Comparison of ENCODE assay signal across 8 mouse cellular contexts in genomic region chr13:94975828-94976218, GRCm38 (mm10). TPM values are rescaled to one million over a fixed set of nuclear protein-coding genes. Genes with fewer than 3 reads are reported as not detected.
DNase-seq lines count a peak whose midpoint lies in the region; ATAC-seq and TF ChIP-seq lines count a peak whose summit lies in the region.

No protein-coding gene starts in this region.

- no peak for TF ChIP-seq EP300 in heart, postnatal 0 days (IDR thresholded peaks at IDR 0.05; ENCODE audit: low read depth)

- H3K9me3 ChIP-seq in heart, postnatal 0 days (replicated peaks; ENCODE audit: control insufficient read depth, low read length) = no peaks in the 10 kb centered on the region
- no peaks in the 10 kb centered on the region for H3K9me3 ChIP-seq in hindbrain, embryonic 13.5 days
- no peaks in the 10 kb centered on the region for H3K9me3 ChIP-seq in midbrain, embryonic 13.5 days

- H3K4me1 ChIP-seq in heart, postnatal 0 days (ENCODE audit: control insufficient read depth, insufficient read depth) = peaks cover 12% of the 10 kb centered on the region; the same call in 1 of the 2 replicates
- H3K4me1 ChIP-seq in brown adipose tissue, adult 24 weeks (ENCODE audit: control insufficient read depth, insufficient read depth, insufficient read length, low read length) = no peaks in the 10 kb centered on the region
- H3K4me1 ChIP-seq in hindbrain, embryonic 13.5 days (replicated peaks) = peaks cover 10% of the 10 kb centered on the region
- peaks cover 19% of the 10 kb centered on the region for H3K4me1 ChIP-seq in midbrain, embryonic 13.5 days (replicated peaks)

- TF ChIP-seq CTCF in heart, postnatal 0 days (IDR thresholded peaks at IDR 0.05; ENCODE audit: low read depth) = no peak

- H3K27ac ChIP-seq in heart, postnatal 0 days (ENCODE audit: low read depth) = peak overlapping the region; percentile 95; the same call in 1 of the 2 replicates
- H3K27ac ChIP-seq in brown adipose tissue, adult 24 weeks (replicated peaks; ENCODE audit: low read depth, low read length) = no peak overlapping the region
- peak overlapping the region; percentile 97 for H3K27ac ChIP-seq in hindbrain, embryonic 13.5 days
- peak overlapping the region; percentile 96 for H3K27ac ChIP-seq in midbrain, embryonic 13.5 days

- peak overlapping the region; percentile 64 for H3K4me2 ChIP-seq in heart, postnatal 0 days (ENCODE audit: low read depth, low read length)
- H3K4me2 ChIP-seq in hindbrain, embryonic 13.5 days = peak overlapping the region; percentile 55
- peak overlapping the region; percentile 53 for H3K4me2 ChIP-seq in midbrain, embryonic 13.5 days (replicated peaks)

- no peak for DNase-seq in heart, postnatal 0 days (ENCODE audit: low spot score)
- DNase-seq in heart, adult 18-20 months = no peak
- no peak for DNase-seq in yolk sac, embryonic 10.5 days (ENCODE audit: low spot score)
- DNase-seq in ovary, postnatal 36 days (ENCODE audit: low spot score) = no peak
- no peak for DNase-seq in embryo, embryonic 10 days (ENCODE audit: low spot score)

- no peak overlapping the region for H3K9ac ChIP-seq in heart, postnatal 0 days (replicated peaks; ENCODE audit: low read depth, low read length)
- peak overlapping the region; percentile 91 for H3K9ac ChIP-seq in hindbrain, embryonic 13.5 days
- H3K9ac ChIP-seq in midbrain, embryonic 13.5 days (replicated peaks) = 0 out of 2 replicates have a peak overlapping the region, but pooled peaks have one; percentile 23

- peak overlapping the region; percentile 84 for H3K4me3 ChIP-seq in heart, postnatal 0 days (ENCODE audit: low read depth, low read length)
- H3K4me3 ChIP-seq in brown adipose tissue, adult 24 weeks (ENCODE audit: insufficient read depth, low read depth, low read length) = peak overlapping the region; percentile 52
- H3K4me3 ChIP-seq in hindbrain, embryonic 13.5 days = peak overlapping the region; percentile 68
- H3K4me3 ChIP-seq in midbrain, embryonic 13.5 days (replicated peaks) = peak overlapping the region; percentile 70

- 20% methylated on average over 9 of the region's 9 CpGs for WGBS in heart, postnatal 0 days
- WGBS in hindbrain, embryonic 13.5 days = 28% methylated on average over 9 of the region's 9 CpGs
- 22% methylated on average over 9 of the region's 9 CpGs for WGBS in midbrain, embryonic 13.5 days

- ATAC-seq in heart, postnatal 0 days (ENCODE audit: insufficient read depth, low read depth) = no peak
- ATAC-seq in hindbrain, embryonic 13.5 days (ENCODE audit: low FRiP score) = no peak
- ATAC-seq in midbrain, embryonic 13.5 days = no peak

- no peaks in the 10 kb centered on the region for H3K36me3 ChIP-seq in heart, postnatal 0 days (replicated peaks; ENCODE audit: control insufficient read depth, insufficient read depth, low read length)
- H3K36me3 ChIP-seq in hindbrain, embryonic 13.5 days = 0 out of 2 replicates have a peak, but pooled peaks cover 3% of the 10 kb centered on the region
- peaks cover 3% of the 10 kb centered on the region; the same call in 1 of the 2 replicates for H3K36me3 ChIP-seq in midbrain, embryonic 13.5 days

- H3K27me3 ChIP-seq in heart, postnatal 0 days (ENCODE audit: control insufficient read depth, insufficient read depth, low read length) = no peaks in the 10 kb centered on the region
- H3K27me3 ChIP-seq in hindbrain, embryonic 13.5 days = no peaks in the 10 kb centered on the region
- no peaks in the 10 kb centered on the region for H3K27me3 ChIP-seq in midbrain, embryonic 13.5 days

RNA-seq across cellular contexts. Expression of gene Wdr41, which starts 0.3 kb away (rescaled TPM):
- 22.2 and 24.2 TPM in 2 replicates for total RNA-seq in heart, postnatal 0 days (2014; rRNA removed; ENCODE audit: low replicate concordance)
- 19.3 and 20.4 TPM in 2 replicates for polyA plus RNA-seq in heart, postnatal 0 days (2015; fragmentation: Nextera tagmentation; extraction: Ambion mirVana)
- 10 to 100 TPM; 17.7 to 17.9 TPM for total RNA-seq in heart, adult 18-20 months (2021)
- 14.3 and 17.2 TPM in 2 replicates for polyA plus RNA-seq in brown adipose tissue, adult 24 weeks (2012; ENCODE audit: insufficient read depth, insufficient read length, missing spikeins)
- polyA plus RNA-seq in hindbrain, embryonic 13.5 days (2015; fragmentation: Nextera tagmentation; extraction: Ambion mirVana) = 23.2 and 25.0 TPM in 2 replicates
- 21.9 and 22.9 TPM in 2 replicates for polyA plus RNA-seq in midbrain, embryonic 13.5 days (2015; fragmentation: Nextera tagmentation; extraction: Ambion mirVana)
